Mouse (Mus musculus): ENCODE measurements around the gene Nr2f1.
A peak's percentile ranks its signal among the peaks of the same experiment; 100 is the strongest.

The Nr2f1 gene

GRCm38 (mm10) chr13:78179312-78180097 lies 20.1 kb downstream of the Nr2f1 start:
- DNase-seq (ENCODE audit: low read depth, low spot score), result no peak

DNA sequence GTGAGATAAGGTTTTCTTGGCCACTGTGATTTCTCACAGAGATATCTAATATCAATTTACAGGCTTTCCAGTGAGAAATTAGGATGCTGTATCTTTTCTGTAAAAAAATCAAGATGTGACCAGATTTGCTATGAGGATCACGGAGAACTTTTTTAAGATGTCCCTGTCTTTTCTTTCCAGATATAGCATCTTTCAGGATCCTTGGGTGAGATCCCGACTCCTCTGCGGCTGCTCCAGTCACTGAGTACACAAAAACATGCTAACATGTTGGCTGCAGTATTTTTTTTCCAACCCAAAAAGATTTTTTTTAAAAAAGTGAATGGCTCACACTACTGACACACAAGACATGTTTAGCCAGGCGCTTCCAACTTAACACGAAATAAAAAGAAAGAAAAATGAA lies 20.8 kb downstream of the Nr2f1 start:
- DNase-seq (ENCODE audit: low read depth, low spot score), result no peak

GRCm38 (mm10) chr13:78178021-78178420 lies 21.5 kb downstream of the Nr2f1 start:
- DNase-seq (ENCODE audit: low read depth, low spot score), result no peak

DNA sequence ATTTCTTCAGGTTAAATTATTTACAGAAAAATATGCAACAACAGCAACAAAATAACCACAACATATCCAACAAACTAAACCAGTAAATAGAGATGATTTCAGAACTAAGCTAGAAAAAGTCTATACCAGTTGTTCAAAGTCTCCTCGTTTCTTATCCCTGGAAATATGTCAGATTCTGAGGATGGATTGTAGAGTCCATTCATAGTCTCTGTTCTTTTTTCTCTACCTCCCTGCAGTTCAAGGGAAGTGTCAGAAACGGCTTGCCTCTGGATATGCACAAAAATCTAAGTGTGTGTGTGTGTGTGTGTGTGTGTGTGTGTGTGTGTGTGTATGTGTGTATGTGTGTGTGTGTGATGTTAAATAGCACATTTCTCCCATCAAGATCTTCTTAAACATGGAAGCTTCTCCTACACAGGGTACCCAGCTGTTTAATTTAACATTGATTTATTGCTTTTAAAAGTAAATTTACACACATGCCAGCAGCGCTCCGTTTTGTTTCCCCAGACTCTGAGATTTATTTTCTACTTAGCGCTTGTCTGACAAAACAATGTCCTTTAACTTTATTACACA lies 22.1 kb downstream of the Nr2f1 start:
- DNase-seq (ENCODE audit: low read depth, low spot score), result no peak

DNA sequence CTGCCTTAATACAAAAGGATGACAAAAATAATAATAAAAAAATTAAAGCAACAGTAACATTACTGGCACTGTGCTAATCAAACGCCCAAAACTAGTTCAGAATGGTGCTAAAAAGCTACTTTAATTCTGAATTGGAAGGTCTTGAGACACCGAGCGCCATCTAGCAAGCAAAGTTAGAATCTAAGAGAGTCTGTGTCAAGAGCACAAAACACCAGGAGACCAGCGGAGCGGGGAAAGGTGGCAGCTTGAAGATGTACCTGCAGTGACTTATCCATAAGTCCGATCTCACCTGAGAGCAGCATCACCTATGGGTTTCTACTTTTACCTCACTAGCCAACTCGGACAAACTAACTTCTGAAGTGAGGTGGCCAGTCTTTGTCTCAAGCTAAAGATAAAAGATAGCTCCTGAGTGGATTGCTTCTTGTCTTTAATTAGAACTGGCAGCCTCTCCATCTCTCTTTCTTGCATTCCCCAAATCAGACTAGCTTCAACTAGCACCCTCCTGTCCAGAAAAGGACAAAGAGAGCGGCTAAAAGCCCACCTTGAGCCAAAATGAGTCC lies 23.7 kb downstream of the Nr2f1 start:
- peak; percentile 19 for DNase-seq (ENCODE audit: low read depth, low spot score)

GRCm38 (mm10) chr13:78174891-78175290 lies 24.7 kb downstream of the Nr2f1 start:
- DNase-seq (ENCODE audit: low read depth, low spot score), result no peak

DNA sequence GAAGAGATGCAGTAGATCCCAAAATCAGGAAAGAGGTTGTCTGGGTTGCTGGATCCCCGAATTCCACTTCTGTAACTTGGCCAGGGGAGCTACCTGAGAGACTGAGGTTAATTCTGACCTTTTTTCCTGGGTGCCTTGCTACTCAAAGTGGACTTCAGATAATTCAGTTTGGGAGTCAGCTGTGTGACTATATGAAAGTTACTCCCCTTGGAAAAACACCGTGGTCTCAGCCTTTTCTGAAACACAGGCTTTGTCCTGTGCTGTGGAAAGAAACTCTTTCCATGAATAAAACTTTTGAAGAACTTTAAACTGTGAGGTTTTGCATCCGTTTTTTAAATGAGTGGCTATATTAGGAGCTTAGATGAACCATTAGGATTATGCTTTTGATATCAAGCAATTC lies 25.4 kb downstream of the Nr2f1 start:
- no peak for DNase-seq (ENCODE audit: low read depth, low spot score)

DNA sequence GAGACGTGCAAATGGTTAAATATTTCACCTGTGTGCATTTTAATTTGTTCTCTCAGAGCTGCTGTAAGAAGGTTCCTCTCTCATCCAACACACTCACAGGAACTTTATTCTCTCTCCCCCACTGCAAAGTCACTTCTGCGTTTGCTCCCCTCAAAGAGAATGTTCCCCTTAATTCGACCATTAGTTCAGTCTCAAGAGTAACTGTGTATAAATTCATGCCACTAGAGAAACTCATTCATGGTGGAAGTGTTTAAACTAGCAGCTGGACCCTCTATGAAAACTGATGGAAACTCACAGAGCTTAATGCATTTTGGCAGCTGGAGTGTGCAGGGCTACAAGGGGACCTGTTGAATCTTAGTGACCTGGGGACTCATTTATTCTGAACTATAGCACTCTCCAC lies 26.7 kb downstream of the Nr2f1 start:
- DNase-seq (ENCODE audit: low read depth, low spot score), result no peak

GRCm38 (mm10) chr13:78171984-78172636 lies 27.4 kb downstream of the Nr2f1 start:
- DNase-seq (ENCODE audit: low read depth, low spot score), result no peak

GRCm38 (mm10) chr13:78171320-78171719 lies 28.2 kb downstream of the Nr2f1 start:
- peak; percentile 13 for DNase-seq (ENCODE audit: low read depth, low spot score)

GRCm38 (mm10) chr13:78168166-78168565 lies 31.4 kb downstream of the Nr2f1 start:
- DNase-seq (ENCODE audit: low read depth, low spot score), result no peak

GRCm38 (mm10) chr13:78164941-78165340 lies 34.6 kb downstream of the Nr2f1 start:
- DNase-seq (ENCODE audit: low read depth, low spot score), result no peak

GRCm38 (mm10) chr13:78163087-78163958 lies 36.2 kb downstream of the Nr2f1 start:
- DNase-seq (ENCODE audit: low read depth, low spot score), result peak; percentile 57

DNA sequence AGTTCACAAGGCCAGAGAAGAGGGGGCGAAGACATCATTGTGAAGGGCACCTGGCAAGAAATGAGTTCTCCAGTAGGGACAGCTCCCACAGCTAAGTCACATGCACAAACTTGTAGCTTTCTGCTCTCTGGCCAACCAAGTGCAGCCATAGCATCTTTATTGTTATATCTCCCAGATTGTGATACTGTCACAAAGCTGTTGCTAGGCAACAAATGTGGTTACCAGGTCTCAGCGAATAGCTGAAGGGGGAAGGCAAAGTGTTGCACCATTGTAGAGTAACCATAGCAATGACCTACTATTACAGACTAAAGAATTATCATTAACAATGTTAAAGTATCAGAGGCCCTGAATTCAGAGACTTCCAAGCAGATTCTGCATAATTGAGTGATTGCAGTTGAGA lies 37.4 kb downstream of the Nr2f1 start:
- DNase-seq (ENCODE audit: low read depth, low spot score), result peak; percentile 43

GRCm38 (mm10) chr13:78157465-78157864 lies 42.1 kb downstream of the Nr2f1 start:
- DNase-seq (ENCODE audit: low read depth, low spot score), result no peak

Measured in CD4-positive, CD25-positive, alpha-beta regulatory T cell, adult 2 months (primary cell).